Mouse (Mus musculus): Measurements from ENCODE around the gene Cfdp1. TPM values are rescaled to one million over a fixed set of nuclear protein-coding genes. Genes with fewer than 3 reads are reported as not detected.

Cfdp1 gene
- polyA plus RNA-seq, 1 experiment from 2014 or later, result 123 TPM

GRCm38 (mm10) chr8:111834011-111834410 lies 20.1 kb downstream of the Cfdp1 start:
- no peaks in the 10 kb centered on the region for H3K27me3 ChIP-seq (ENCODE audit: control insufficient read depth, insufficient read depth, low read length)
- ATAC-seq (replicated peaks; ENCODE audit: extremely low read depth, insufficient read depth, low FRiP score), result no peak
- H3K9me3 ChIP-seq (replicated peaks; ENCODE audit: control insufficient read depth, low read length), result no peaks in the 10 kb centered on the region
- H3K4me3 ChIP-seq (ENCODE audit: low read length), result no peak overlapping the region
- peaks cover 14% of the 10 kb centered on the region for H3K4me1 ChIP-seq (ENCODE audit: control insufficient read depth, insufficient read depth, low read length)
- peak overlapping the region; percentile 37; the same call in 1 of the 2 replicates for H3K27ac ChIP-seq (ENCODE audit: low read length)
- H3K9ac ChIP-seq (ENCODE audit: low read length), result no peak overlapping the region
- H3K36me3 ChIP-seq (ENCODE audit: control insufficient read depth, insufficient read depth), result peaks cover 20% of the 10 kb centered on the region; the same call in 1 of the 2 replicates
- no peak overlapping the region for H3K4me2 ChIP-seq (ENCODE audit: low read depth, low read length)
- 44% methylated on average over 6 of the region's 6 CpGs for WGBS

- no peak for ATAC-seq (replicated peaks; ENCODE audit: extremely low read depth, insufficient read depth, low FRiP score)
- H3K9ac ChIP-seq (ENCODE audit: low read length), result no peak overlapping the region
- no peaks in the 10 kb centered on the region for H3K9me3 ChIP-seq (replicated peaks; ENCODE audit: control insufficient read depth, low read length)
- H3K27ac ChIP-seq (ENCODE audit: low read length), result no peak overlapping the region
- no peak overlapping the region for H3K4me2 ChIP-seq (ENCODE audit: low read depth, low read length)
- no peaks in the 10 kb centered on the region for H3K27me3 ChIP-seq (ENCODE audit: control insufficient read depth, insufficient read depth, low read length)
- peaks cover 20% of the 10 kb centered on the region; the same call in 1 of the 2 replicates for H3K36me3 ChIP-seq (ENCODE audit: control insufficient read depth, insufficient read depth)
- no peak overlapping the region for H3K4me3 ChIP-seq (ENCODE audit: low read length)
- WGBS, result 82% methylated on average over 5 of the region's 5 CpGs
- peaks cover 14% of the 10 kb centered on the region for H3K4me1 ChIP-seq (ENCODE audit: control insufficient read depth, insufficient read depth, low read length)
Measured at GRCm38 (mm10) chr8:111832983-111833382, 21.1 kb downstream of the Cfdp1 start.

GRCm38 (mm10) chr8:111831996-111832395 lies 22.1 kb downstream of the Cfdp1 start:
- ATAC-seq (replicated peaks; ENCODE audit: extremely low read depth, insufficient read depth, low FRiP score), result no peak
- Histone ChIP-seq H3K4me3 (ENCODE audit: low read length) (no peak overlapping the region), H3K9me3 (replicated peaks; ENCODE audit: control insufficient read depth, low read length) (no peaks in the 10 kb centered on the region), H3K9ac (ENCODE audit: low read length) (no peak overlapping the region), H3K4me1 (ENCODE audit: control insufficient read depth, insufficient read depth, low read length) (peaks cover 14% of the 10 kb centered on the region), H3K27me3 (ENCODE audit: control insufficient read depth, insufficient read depth, low read length) (no peaks in the 10 kb centered on the region), H3K36me3 (ENCODE audit: control insufficient read depth, insufficient read depth) (peaks cover 14% of the 10 kb centered on the region; the same call in 1 of the 2 replicates), H3K4me2 (ENCODE audit: low read depth, low read length) (no peak overlapping the region), H3K27ac (ENCODE audit: low read length) (no peak overlapping the region; the same call in 1 of the 2 replicates)
- 68% methylated on average over 4 of the region's 4 CpGs for WGBS

GRCm38 (mm10) chr8:111828595-111828994 lies 25.5 kb downstream of the Cfdp1 start:
- no peak overlapping the region for H3K4me2 ChIP-seq (ENCODE audit: low read depth, low read length)
- peaks cover 20% of the 10 kb centered on the region; the same call in 1 of the 2 replicates for H3K36me3 ChIP-seq (ENCODE audit: control insufficient read depth, insufficient read depth)
- WGBS, result 58% methylated on average over 6 of the region's 6 CpGs
- no peaks in the 10 kb centered on the region for H3K27me3 ChIP-seq (ENCODE audit: control insufficient read depth, insufficient read depth, low read length)
- H3K4me3 ChIP-seq (ENCODE audit: low read length), result no peak overlapping the region
- peaks cover 8% of the 10 kb centered on the region; the same call in 1 of the 2 replicates for H3K4me1 ChIP-seq (ENCODE audit: control insufficient read depth, insufficient read depth, low read length)
- peak; percentile 67; the same call in 1 of the 2 replicates for ATAC-seq (replicated peaks; ENCODE audit: extremely low read depth, insufficient read depth, low FRiP score)
- H3K27ac ChIP-seq (ENCODE audit: low read length), result peak overlapping the region; percentile 75
- no peaks in the 10 kb centered on the region; the same call in 1 of the 2 replicates for H3K9me3 ChIP-seq (replicated peaks; ENCODE audit: control insufficient read depth, low read length)
- no peak overlapping the region for H3K9ac ChIP-seq (ENCODE audit: low read length)

GRCm38 (mm10) chr8:111825219-111825618 lies 28.9 kb downstream of the Cfdp1 start:
- H3K36me3 ChIP-seq (ENCODE audit: control insufficient read depth, insufficient read depth), result peaks cover 13% of the 10 kb centered on the region; the same call in 1 of the 2 replicates

GRCm38 (mm10) chr8:111824334-111824733 lies 29.8 kb downstream of the Cfdp1 start:
- Histone ChIP-seq H3K9me3 (replicated peaks; ENCODE audit: control insufficient read depth, low read length) (no peaks in the 10 kb centered on the region; the same call in 1 of the 2 replicates), H3K27ac (ENCODE audit: low read length) (no peak overlapping the region), H3K4me1 (ENCODE audit: control insufficient read depth, insufficient read depth, low read length) (peaks cover 2% of the 10 kb centered on the region; the same call in 1 of the 2 replicates), H3K4me3 (ENCODE audit: low read length) (no peak overlapping the region), H3K27me3 (ENCODE audit: control insufficient read depth, insufficient read depth, low read length) (no peaks in the 10 kb centered on the region), H3K36me3 (ENCODE audit: control insufficient read depth, insufficient read depth) (peaks cover 11% of the 10 kb centered on the region; the same call in 1 of the 2 replicates), H3K9ac (ENCODE audit: low read length) (no peak overlapping the region), H3K4me2 (ENCODE audit: low read depth, low read length) (no peak overlapping the region)
- 94% methylated on average over 5 of the region's 5 CpGs for WGBS
- ATAC-seq (replicated peaks; ENCODE audit: extremely low read depth, insufficient read depth, low FRiP score), result no peak

More at GRCm38 (mm10) chr8:111825219-111825618, 28.9 kb downstream of the Cfdp1 start:
- Histone ChIP-seq H3K9ac (ENCODE audit: low read length) (no peak overlapping the region), H3K4me1 (ENCODE audit: control insufficient read depth, insufficient read depth, low read length) (peaks cover 3% of the 10 kb centered on the region; the same call in 1 of the 2 replicates), H3K4me3 (ENCODE audit: low read length) (no peak overlapping the region), H3K27me3 (ENCODE audit: control insufficient read depth, insufficient read depth, low read length) (no peaks in the 10 kb centered on the region), H3K4me2 (ENCODE audit: low read depth, low read length) (no peak overlapping the region), H3K27ac (ENCODE audit: low read length) (no peak overlapping the region), H3K9me3 (replicated peaks; ENCODE audit: control insufficient read depth, low read length) (no peaks in the 10 kb centered on the region; the same call in 1 of the 2 replicates)
- 53% methylated on average over 6 of the region's 6 CpGs for WGBS
- peak; percentile 54; the same call in 1 of the 2 replicates for ATAC-seq (replicated peaks; ENCODE audit: extremely low read depth, insufficient read depth, low FRiP score)

- no peak overlapping the region for H3K4me2 ChIP-seq (ENCODE audit: low read depth, low read length)
- no peak overlapping the region for H3K4me3 ChIP-seq (ENCODE audit: low read length)
- H3K27ac ChIP-seq (ENCODE audit: low read length), result no peak overlapping the region
- no peak overlapping the region for H3K9ac ChIP-seq (ENCODE audit: low read length)
- H3K9me3 ChIP-seq (replicated peaks; ENCODE audit: control insufficient read depth, low read length), result no peaks in the 10 kb centered on the region; the same call in 1 of the 2 replicates
- ATAC-seq (replicated peaks; ENCODE audit: extremely low read depth, insufficient read depth, low FRiP score), result no peak
- no peaks in the 10 kb centered on the region for H3K27me3 ChIP-seq (ENCODE audit: control insufficient read depth, insufficient read depth, low read length)
- H3K36me3 ChIP-seq (ENCODE audit: control insufficient read depth, insufficient read depth), result peaks cover 11% of the 10 kb centered on the region; the same call in 1 of the 2 replicates
- peaks cover 8% of the 10 kb centered on the region for H3K4me1 ChIP-seq (ENCODE audit: control insufficient read depth, insufficient read depth, low read length)
- 69% methylated on average over 10 of the region's 10 CpGs for WGBS
Measured at GRCm38 (mm10) chr8:111821199-111821598, 32.9 kb downstream of the Cfdp1 start.

GRCm38 (mm10) chr8:111820691-111821090 lies 33.4 kb downstream of the Cfdp1 start:
- no peaks in the 10 kb centered on the region for H3K27me3 ChIP-seq (ENCODE audit: control insufficient read depth, insufficient read depth, low read length)
- no peak overlapping the region for H3K9ac ChIP-seq (ENCODE audit: low read length)
- H3K36me3 ChIP-seq (ENCODE audit: control insufficient read depth, insufficient read depth), result peaks cover 11% of the 10 kb centered on the region; the same call in 1 of the 2 replicates
- no peak for ATAC-seq (replicated peaks; ENCODE audit: extremely low read depth, insufficient read depth, low FRiP score)
- no peak overlapping the region for H3K4me2 ChIP-seq (ENCODE audit: low read depth, low read length)
- no peak overlapping the region for H3K4me3 ChIP-seq (ENCODE audit: low read length)
- WGBS, result 74% methylated on average over 4 of the region's 4 CpGs
- peak overlapping the region; percentile 44 for H3K27ac ChIP-seq (ENCODE audit: low read length)
- peaks cover 8% of the 10 kb centered on the region for H3K4me1 ChIP-seq (ENCODE audit: control insufficient read depth, insufficient read depth, low read length)
- H3K9me3 ChIP-seq (replicated peaks; ENCODE audit: control insufficient read depth, low read length), result no peaks in the 10 kb centered on the region; the same call in 1 of the 2 replicates

GRCm38 (mm10) chr8:111820018-111820417 lies 34.1 kb downstream of the Cfdp1 start:
- Histone ChIP-seq H3K4me1 (ENCODE audit: control insufficient read depth, insufficient read depth, low read length) (peaks cover 8% of the 10 kb centered on the region), H3K4me3 (ENCODE audit: low read length) (no peak overlapping the region), H3K9ac (ENCODE audit: low read length) (no peak overlapping the region), H3K4me2 (ENCODE audit: low read depth, low read length) (no peak overlapping the region), H3K27me3 (ENCODE audit: control insufficient read depth, insufficient read depth, low read length) (no peaks in the 10 kb centered on the region), H3K27ac (ENCODE audit: low read length) (peak overlapping the region; percentile 44), H3K36me3 (ENCODE audit: control insufficient read depth, insufficient read depth) (peaks cover 11% of the 10 kb centered on the region; the same call in 1 of the 2 replicates), H3K9me3 (replicated peaks; ENCODE audit: control insufficient read depth, low read length) (no peaks in the 10 kb centered on the region; the same call in 1 of the 2 replicates)
- 69% methylated on average over 12 of the region's 12 CpGs for WGBS
- ATAC-seq (replicated peaks; ENCODE audit: extremely low read depth, insufficient read depth, low FRiP score), result no peak
